Mouse (Mus musculus) heart, adult 2 months (tissue): Measurements from ENCODE around the gene Cacna1i. TPM values are rescaled to one million over a fixed set of nuclear protein-coding genes. Genes with fewer than 3 reads are reported as not detected.

Source experiments
- DNase-seq, 2 experiments: peaks; one replicate each; pipeline ENCODE4 v3.0.0; 2021
- H3K27ac ChIP-seq: fragments of 200-600 bp; 2 replicates; pipeline ENCODE4 v1.8.1; 2022
- H3K27me3 ChIP-seq: fragments of 200-500 bp; 2 replicates; pipeline ENCODE4 v1.6.1; 2012; ENCODE audit warnings: mild to moderate bottlenecking, low read length, inconsistent platforms, mixed read lengths; ENCODE audit not compliant: control insufficient read depth, insufficient read depth
- H3K36me3 ChIP-seq: fragments of 200-500 bp; 2 replicates; pipeline ENCODE4 v1.6.1; 2012; ENCODE audit warnings: low read length, inconsistent platforms; ENCODE audit not compliant: control insufficient read depth, insufficient read depth
- H3K4me1 ChIP-seq: fragments of 200-500 bp; 2 replicates; pipeline ENCODE4 v1.6.1; 2011; ENCODE audit warnings: low read length; ENCODE audit not compliant: control insufficient read depth, insufficient read depth
- H3K4me3 ChIP-seq: fragments of 200-600 bp; 2 replicates; pipeline ENCODE4 v1.8.1; 2022
- H3K79me2 ChIP-seq: fragments of 200-500 bp; replicated peaks from 2 replicates; pipeline ENCODE4 v1.6.1; 2012; ENCODE audit warnings: mild to moderate bottlenecking, inconsistent platforms, low read length, moderate library complexity, mixed read lengths; ENCODE audit not compliant: control insufficient read depth, insufficient read depth
- H3K9ac ChIP-seq: fragments of 200-500 bp; 2 replicates; pipeline ENCODE4 v1.6.1; 2012; ENCODE audit warnings: low read depth, mild to moderate bottlenecking, control low read depth, inconsistent platforms, low read length, mixed read lengths
- CTCF ChIP-seq: fragments of 200-600 bp; IDR thresholded peaks from 2 replicates; pipeline ENCODE4 v1.8.1; 2022; ENCODE audit warnings: antibody characterized with exemption, mild to moderate bottlenecking, moderate library complexity
- EP300 ChIP-seq: fragments of 200-500 bp; IDR thresholded peaks from 2 replicates; pipeline ENCODE4 v1.6.1; 2011; ENCODE audit warnings: low read depth, low read length, control low read depth; ENCODE audit not compliant: insufficient read depth
- POLR2A ChIP-seq: fragments of 200-500 bp; IDR thresholded peaks from 2 replicates; pipeline ENCODE4 v1.6.1; 2011; ENCODE audit warnings: mild to moderate bottlenecking, low read depth, low read length, control low read depth; ENCODE audit not compliant: insufficient read depth
- WGBS: fragments of 180-500 bp; shearing (Covaris S2); methylation state at CpG from one replicate; pipeline ENCODE4 v1.1.7; 2018; 5-methylcytosine and 5-hydroxymethylcytosine counted together
- intact Hi-C: fragments of 180-260 bp; cut with DNase I; formaldehyde crosslinking; loops from one replicate; pipeline ENCODE4 v1.15.1; 2025
- polyA plus RNA-seq: library from polyadenylated mRNA; depleted of rRNA; stranded (reverse); fragments of >200 nt; gene quantifications from 2 replicates; pipeline ENCODE4 v1.2.3, GENCODE M21; 2012
- total RNA-seq, 2 experiments: library from RNA; stranded (reverse); gene quantifications; 2 replicates each; pipeline ENCODE4 v1.2.3; 2021

The Cacna1i gene
- total and polyA plus RNA-seq, 3 experiments, result 0.09 to 0.34 (median 0.21) TPM

DNA sequence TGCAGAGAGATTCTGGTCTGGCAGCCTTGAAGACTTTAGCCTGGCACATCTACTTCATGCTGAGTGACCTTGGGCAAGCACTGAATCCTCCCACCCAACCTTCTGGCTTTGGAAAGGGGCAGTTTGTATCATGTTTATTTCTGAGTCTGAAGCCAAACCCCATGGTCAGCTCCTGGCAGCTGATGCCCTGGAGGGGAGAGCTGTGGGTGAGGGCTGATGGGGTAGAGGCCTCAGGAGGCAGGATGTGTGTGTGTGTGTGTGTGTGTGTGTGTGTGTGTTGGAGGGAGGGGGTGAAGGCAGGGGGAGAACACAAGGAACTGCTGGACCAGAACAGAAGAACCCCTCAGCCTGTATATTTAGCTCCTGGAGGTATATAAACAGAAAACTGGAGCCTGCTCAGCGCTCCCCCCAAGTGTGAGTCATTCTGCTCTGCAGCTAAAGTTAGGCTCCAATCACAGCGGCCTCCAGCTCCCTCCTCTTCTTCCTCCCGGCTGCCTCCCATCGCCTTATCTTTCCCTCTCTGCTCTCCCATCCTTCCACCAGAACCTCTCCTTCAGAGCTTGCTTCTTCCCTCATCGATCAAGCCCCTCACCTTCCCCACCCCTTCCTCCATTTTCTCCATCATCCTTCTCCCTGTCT, 8.8 kb upstream of the Cacna1i start:
- TF ChIP-seq EP300 (no peak), CTCF (no peak), POLR2A (no peak)
- no peaks in the 10 kb centered on the region for H3K79me2 ChIP-seq
- WGBS, result 29% methylated on average over 5 of the region's 5 CpGs

DNA sequence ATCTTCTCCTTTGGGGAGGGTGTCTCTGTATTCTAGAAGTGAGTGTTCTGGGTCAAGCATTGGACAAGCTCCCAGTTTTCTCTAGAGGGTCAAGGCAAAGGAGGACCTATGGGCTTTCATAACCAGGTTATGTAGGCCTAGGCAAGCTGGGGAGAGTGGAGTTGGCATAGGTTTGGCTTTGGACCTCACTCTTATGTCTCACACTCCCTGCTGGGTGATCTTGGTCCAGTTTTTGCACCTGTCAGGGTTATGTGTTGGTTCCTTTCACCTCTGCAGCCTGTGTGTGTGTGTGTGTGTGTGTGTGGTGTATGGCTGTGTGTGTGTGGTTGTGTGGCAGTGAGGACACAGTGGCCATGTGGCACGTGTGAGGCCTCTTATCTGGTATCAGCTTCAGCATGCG, 8.0 kb upstream of the Cacna1i start:
- H3K4me3 ChIP-seq, result no peak overlapping the region
- H3K36me3 ChIP-seq, result no peaks in the 10 kb centered on the region
- TF ChIP-seq EP300, result no peak
- no peak for TF ChIP-seq POLR2A
- no peak for TF ChIP-seq CTCF
- no peak overlapping the region for H3K27ac ChIP-seq
- 77% methylated on average over 2 of the region's 2 CpGs for WGBS
- no peaks in the 10 kb centered on the region for H3K4me1 ChIP-seq
- no peak for DNase-seq
- H3K27me3 ChIP-seq, result no peaks in the 10 kb centered on the region
- no peak overlapping the region for H3K9ac ChIP-seq
- H3K79me2 ChIP-seq, result no peaks in the 10 kb centered on the region
- intact Hi-C loops, result no loop called here

More for the DNA sequence above, 8.8 kb upstream of the Cacna1i start:
- Histone ChIP-seq H3K27ac (no peak overlapping the region), H3K9ac (no peak overlapping the region), H3K27me3 (no peaks in the 10 kb centered on the region), H3K36me3 (no peaks in the 10 kb centered on the region), H3K4me1 (no peaks in the 10 kb centered on the region), H3K4me3 (no peak overlapping the region)
- intact Hi-C loops, result no loop called here
- no peak for DNase-seq

DNA sequence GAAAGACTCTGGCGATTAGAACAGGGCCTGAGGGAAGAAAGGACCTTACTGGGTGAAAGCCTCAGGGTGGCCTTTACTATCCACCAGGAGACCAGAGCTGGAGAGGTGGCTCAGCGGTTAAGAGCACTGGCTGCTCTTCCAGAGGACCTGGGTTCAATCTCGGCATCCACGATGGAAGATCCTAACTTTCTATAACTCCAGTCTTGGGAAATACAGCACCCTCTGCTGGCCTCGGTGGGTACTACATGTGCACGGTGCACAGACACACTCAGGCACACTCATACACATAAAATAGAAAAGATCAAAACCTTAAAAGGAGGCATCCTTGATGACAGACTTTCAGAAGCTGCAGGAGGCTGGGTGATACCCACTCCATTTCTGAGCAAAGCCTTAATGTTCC, 6.4 kb upstream of the Cacna1i start:
- no peaks in the 10 kb centered on the region for H3K79me2 ChIP-seq
- 26% methylated on average over 6 of the region's 6 CpGs for WGBS
- H3K4me1 ChIP-seq, result no peaks in the 10 kb centered on the region
- no peaks in the 10 kb centered on the region for H3K27me3 ChIP-seq
- H3K9ac ChIP-seq, result no peak overlapping the region
- DNase-seq, result no peak
- H3K36me3 ChIP-seq, result no peaks in the 10 kb centered on the region
- no peak overlapping the region for H3K4me3 ChIP-seq
- H3K27ac ChIP-seq, result no peak overlapping the region
- TF ChIP-seq EP300 (no peak), CTCF (peak; percentile 72)
- intact Hi-C loops, result no loop called here

DNA sequence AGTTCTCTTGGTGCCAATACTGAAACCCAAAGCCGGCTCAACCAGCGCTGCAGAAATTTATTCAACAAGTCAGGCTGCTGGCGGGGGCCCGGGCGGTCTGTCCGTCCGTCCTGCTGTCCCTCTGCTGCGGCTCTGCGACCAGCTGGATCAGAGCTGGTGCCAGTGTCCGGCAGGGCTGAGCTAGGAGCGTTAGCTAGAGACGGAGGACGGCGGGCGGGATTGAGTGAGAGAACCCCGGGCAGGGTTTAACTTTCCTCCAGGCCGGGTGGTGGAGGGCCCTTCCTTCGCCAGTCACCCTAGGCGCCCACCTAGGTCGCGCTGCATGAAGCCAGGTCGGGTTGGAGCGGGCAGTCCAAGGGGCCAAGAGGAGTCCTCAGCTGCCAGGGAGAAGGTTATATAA, 998 bp downstream of the Cacna1i start:
- H3K4me3 ChIP-seq, result no peak overlapping the region
- no peak for DNase-seq
- no peaks in the 10 kb centered on the region for H3K4me1 ChIP-seq
- intact Hi-C loops, result loop anchor here (2.0 kb wide), 1 partner anchor 407 kb away; no protein-coding TSS in a partner anchor
- no peaks in the 10 kb centered on the region for H3K36me3 ChIP-seq
- no peak for TF ChIP-seq CTCF
- no peak for TF ChIP-seq EP300
- no peak for TF ChIP-seq POLR2A
- 7% methylated on average over 23 of the region's 23 CpGs for WGBS
- H3K79me2 ChIP-seq, result no peaks in the 10 kb centered on the region
- no peak overlapping the region for H3K27ac ChIP-seq
- no peak overlapping the region for H3K9ac ChIP-seq
- peaks cover 7% of the 10 kb centered on the region for H3K27me3 ChIP-seq

DNA sequence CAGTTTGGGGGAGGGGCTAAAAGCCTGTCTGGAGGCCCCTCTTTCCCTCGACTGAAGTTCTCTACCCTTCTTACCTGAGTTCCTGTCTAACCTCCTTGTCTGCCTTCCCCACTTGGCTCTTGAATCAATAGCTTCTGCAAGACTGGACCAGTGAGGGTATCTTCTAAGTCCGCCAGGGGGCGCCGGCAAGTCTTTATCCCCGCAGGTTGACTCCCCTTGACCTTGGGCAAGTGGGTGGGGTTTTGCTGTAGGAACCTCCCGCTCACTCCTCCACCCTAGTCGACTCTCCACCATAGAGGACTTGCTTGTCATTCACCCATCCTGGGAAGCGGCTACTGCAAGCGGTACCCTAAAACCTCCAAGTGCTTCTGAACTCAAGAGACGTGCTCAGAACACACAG, 2.4 kb downstream of the Cacna1i start:
- H3K27me3 ChIP-seq, result peaks cover 7% of the 10 kb centered on the region
- no peak overlapping the region for H3K4me3 ChIP-seq
- H3K27ac ChIP-seq, result no peak overlapping the region
- no peaks in the 10 kb centered on the region for H3K4me1 ChIP-seq
- no peaks in the 10 kb centered on the region for H3K79me2 ChIP-seq
- TF ChIP-seq CTCF, result peak; percentile 80
- no peak for TF ChIP-seq EP300
- no peak for TF ChIP-seq POLR2A
- no peaks in the 10 kb centered on the region for H3K36me3 ChIP-seq
- intact Hi-C loops, result loop anchor here (1.0 to 2.0 kb wide), 2 partner anchors 405 to 415 kb away; no protein-coding TSS in a partner anchor
- 10% methylated on average over 10 of the region's 10 CpGs for WGBS
- no peak overlapping the region for H3K9ac ChIP-seq
- peak; percentile 57 to 65 for DNase-seq

DNA sequence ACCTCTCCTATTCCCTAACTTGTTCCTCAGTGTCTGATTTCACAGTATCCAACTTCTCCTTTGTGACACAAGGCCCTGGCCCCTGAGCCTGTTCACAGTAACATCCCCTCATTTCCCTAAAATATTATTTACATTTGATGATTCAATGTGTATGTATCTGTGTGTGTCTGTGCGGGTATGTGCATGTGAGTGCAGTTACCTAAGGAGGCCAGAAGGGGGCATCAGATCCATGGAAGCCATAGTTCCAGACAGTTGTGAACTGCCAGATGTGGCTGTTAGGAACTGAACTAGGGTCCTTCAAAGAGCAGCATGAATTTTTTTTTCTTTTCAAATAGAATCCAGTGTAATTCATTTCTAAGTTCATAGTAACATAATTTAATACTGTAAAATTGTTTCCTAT, 10.1 kb downstream of the Cacna1i start:
- intact Hi-C loops, result no loop called here
- no peak for DNase-seq
- TF ChIP-seq POLR2A, result no peak
- peak; percentile 28; the same call in 1 of the 2 replicates for TF ChIP-seq CTCF
- no peak overlapping the region for H3K9ac ChIP-seq
- H3K27ac ChIP-seq, result no peak overlapping the region
- no peaks in the 10 kb centered on the region for H3K79me2 ChIP-seq
- H3K4me1 ChIP-seq, result no peaks in the 10 kb centered on the region
- no peaks in the 10 kb centered on the region for H3K27me3 ChIP-seq
- no peaks in the 10 kb centered on the region for H3K36me3 ChIP-seq
- H3K4me3 ChIP-seq, result no peak overlapping the region
- 94% methylated on average over 1 of the region's 1 CpGs for WGBS
